ENCODE assay signal across 22 mouse cellular contexts in the genomic region with DNA sequence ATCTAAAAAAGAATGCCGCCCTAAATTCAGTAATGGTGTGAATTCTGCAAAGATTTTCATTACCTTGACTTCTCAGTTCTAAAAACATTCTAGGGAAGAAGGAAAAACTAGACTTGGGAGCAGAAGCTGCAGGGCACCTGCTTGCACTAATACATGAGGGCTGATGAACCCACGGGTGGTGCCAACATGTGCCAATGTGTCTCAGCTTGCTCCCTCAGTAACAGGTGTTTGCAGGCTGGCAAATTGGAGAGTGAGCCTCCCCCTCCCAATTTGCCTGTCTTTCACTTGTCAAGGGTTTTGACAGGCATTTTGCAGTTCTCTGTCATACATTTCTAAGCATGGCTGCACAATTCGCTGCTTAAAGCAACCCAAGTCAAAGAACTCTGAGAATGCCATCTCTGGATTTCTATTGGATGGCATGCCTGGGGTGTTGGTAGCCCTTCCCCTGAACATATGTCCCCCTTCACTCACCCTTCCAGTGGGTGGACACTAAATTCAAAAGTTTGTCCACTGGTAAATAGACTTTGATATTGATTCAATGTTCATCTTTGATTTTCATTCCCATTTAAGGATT. TPM values are rescaled to one million over a fixed set of nuclear protein-coding genes. Genes with fewer than 3 reads are reported as not detected.
DNase-seq lines count a peak whose midpoint lies in the region; TF ChIP-seq lines count a peak whose summit lies in the region.
"Had no signal": no experiment of that assay in that cellular context is flagged by ENCODE, and none has a peak within 500 bp of the region (broad histone marks: within the 10 kb centered on the region; RNA-seq: fewer than 3 reads in every experiment).

No protein-coding gene starts in this region.

- no peaks in the 10 kb centered on the region for H3K27me3 ChIP-seq in myocyte (ENCODE audit: control insufficient read depth, insufficient read depth, insufficient read length)
- H3K27me3 ChIP-seq: heart, embryonic 13.5 days; hindbrain, embryonic 13.5 days; midbrain, embryonic 15.5 days had no signal

- no peak overlapping the region for H3K4me3 ChIP-seq in myocyte
- H3K4me3 ChIP-seq: embryonic facial prominence, embryonic 10.5 days; gastrocnemius, adult 2 months; heart, embryonic 13.5 days; hindbrain, embryonic 13.5 days; limb, embryonic 10.5 days; midbrain, embryonic 15.5 days had no signal

- no peak for TF ChIP-seq POLR2A in myocyte (IDR thresholded peaks at IDR 0.05; ENCODE audit: insufficient read length, low read depth)

- peak; percentile 51 to 66 for DNase-seq in cerebellum, postnatal 10 days
- no peak for DNase-seq in cerebellum, adult 11 months
- peak; percentile 10 for DNase-seq in layer of hippocampus, adult 11-12 months (ENCODE audit: low spot score)
- no peak for DNase-seq in layer of hippocampus, postnatal 25 days (ENCODE audit: extremely low spot score in 1 of 2, low spot score in 1 of 2)
- peak; percentile 14 for DNase-seq in thymus, postnatal 4 days
- no peak for DNase-seq in thymus, adult 18-20 months
- DNase-seq in lung, adult 18-20 months: no peak
- DNase-seq: adrenal gland, postnatal 10 days; cerebellum, adult 9-11 months; gastrocnemius, adult 2 months; kidney, adult 2 months; kidney, postnatal 10 days; lung, adult 2 months; lung, postnatal 36 days; right cerebral cortex, postnatal 4 days had no signal

- no peaks in the 10 kb centered on the region for H3K79me2 ChIP-seq in myocyte (ENCODE audit: control insufficient read depth, insufficient read depth)

- no peak overlapping the region for H3K4me2 ChIP-seq in myocyte (ENCODE audit: low read depth)
- H3K4me2 ChIP-seq: heart, embryonic 13.5 days; hindbrain, embryonic 13.5 days; midbrain, embryonic 15.5 days had no signal

- H3K36me3 ChIP-seq in myocyte (ENCODE audit: control insufficient read depth, insufficient read depth): no peaks in the 10 kb centered on the region
- H3K36me3 ChIP-seq: embryonic facial prominence, embryonic 10.5 days; G1E; heart, embryonic 13.5 days; hindbrain, embryonic 13.5 days; limb, embryonic 10.5 days; midbrain, embryonic 15.5 days had no signal

- no peak overlapping the region for H3ac ChIP-seq in myocyte (ENCODE audit: control insufficient read depth, insufficient read length)

TF ChIP-seq in myocyte, 11 proteins besides CTCF, POLR2A, EP300 and RAD21:
- peak in 1 of 3 experiments; percentile 51 for TF ChIP-seq MYOG (IDR thresholded peaks at IDR 0.05; ENCODE audit: control insufficient read depth in 1 of 3, insufficient read depth in 1 of 3, insufficient read length in 2 of 3, low read depth in 2 of 3)
- TF ChIP-seq USF1 (IDR thresholded peaks at IDR 0.05; ENCODE audit: low read depth): no peak
- TF ChIP-seq CEBPB (IDR thresholded peaks at IDR 0.05; ENCODE audit: insufficient read depth, poor library complexity, severe bottlenecking): no peak
- peak in 2 of 3 experiments; percentile 35 to 88 for TF ChIP-seq MYOD1 (IDR thresholded peaks at IDR 0.05; ENCODE audit: control insufficient read depth in 1 of 3, insufficient read length in 2 of 3, low read depth in 2 of 3)

RNA-seq across cellular contexts. Expression of gene Dmac1, which starts 14.5 kb away (rescaled TPM):
- total RNA-seq in layer of hippocampus, postnatal 25 days (2021): 10 to 100 TPM; 52.0 to 54.3 TPM
- 101 TPM for polyA plus RNA-seq in myocyte (2012; fragmentation: generic; extraction: Trizol)

Comparison
In these comparisons a context has a peak if more than half of its experiments do, and no peak if none do; other contexts are left out.
1. DNase-seq: peak in cerebellum, postnatal 10 days (2 of 2), layer of hippocampus, adult 11-12 months (single experiment) and thymus, postnatal 4 days (single experiment); none in cerebellum, adult 11 months (single experiment), layer of hippocampus, postnatal 25 days (0 of 2), thymus, adult 18-20 months (0 of 2) and lung, adult 18-20 months (0 of 2).